Mouse (Mus musculus) liver, adult 2 months (tissue): ENCODE measurements at regions not wholly inside any gene's neighbourhood (a gene's known extent, or its start where the extent isn't known, plus 50 kb on each side); places are given as distances from the start of the nearest gene placed in this dataset.

ENCODE experiments used
- CTCF ChIP-seq: fragments of 200-500 bp; IDR thresholded peaks from 2 replicates; pipeline ENCODE4 v1.5.1; 2011; ENCODE audit warnings: low read depth, low read length, control low read depth
- POLR2A ChIP-seq: fragments of 200-500 bp; IDR thresholded peaks from 2 replicates; pipeline ENCODE4 v1.6.1; 2011; ENCODE audit warnings: low read length, control low read depth; ENCODE audit not compliant: insufficient read depth; ENCODE audit errors: extremely low read depth

DNA sequence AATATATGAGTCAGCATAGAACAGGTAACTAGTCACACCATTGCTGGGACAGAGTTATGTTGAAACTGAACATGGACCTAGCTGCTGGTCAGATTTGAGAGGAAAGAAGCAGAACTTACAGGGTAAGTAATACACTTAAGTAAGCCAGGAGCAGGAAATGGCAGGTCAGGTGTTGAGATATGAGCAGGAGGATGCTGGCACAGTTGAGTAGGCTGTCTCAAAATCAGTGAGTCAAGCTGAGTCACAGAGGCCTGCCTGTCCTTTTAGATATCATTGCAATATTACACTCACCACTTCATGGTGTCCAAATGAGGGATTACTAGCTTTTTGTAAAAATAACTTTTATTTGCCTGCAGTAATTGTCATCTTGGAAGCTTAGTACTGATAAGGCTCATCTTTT is 182.6 kb upstream of the Kcnj3 start:
- no peak for TF ChIP-seq POLR2A
- no peak for TF ChIP-seq CTCF
